In the genomic region with DNA sequence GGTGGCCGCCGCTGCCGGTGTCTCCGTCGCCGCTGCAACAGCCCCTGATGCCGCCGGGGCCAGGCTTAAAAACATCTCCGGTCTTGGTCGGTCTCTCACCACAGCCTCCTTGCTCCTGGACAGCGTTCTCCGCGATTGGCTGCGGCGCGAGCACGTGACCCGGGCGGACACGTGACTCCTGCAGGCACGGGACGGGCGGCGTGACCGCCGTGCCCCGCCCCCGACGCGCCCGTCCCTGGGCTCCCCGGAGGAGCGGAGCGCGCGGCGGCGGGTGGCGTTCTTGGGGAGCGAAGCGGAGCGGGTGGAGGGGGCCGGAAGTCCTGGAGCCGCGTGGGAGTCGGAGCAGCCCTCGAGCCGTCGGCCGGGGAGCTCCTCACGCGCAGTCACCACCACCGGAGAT, we compare ENCODE assay signal across 8 mouse cellular contexts. TPM values are rescaled to one million over a fixed set of nuclear protein-coding genes. Genes with fewer than 3 reads are reported as not detected.
DNase-seq lines count a peak whose midpoint lies in the region; ATAC-seq and TF ChIP-seq lines count a peak whose summit lies in the region.

TSS of gene Ankrd12 (minus strand) at position 156 of the 400 bp plus-strand sequence.

- peaks cover 37% of the 10 kb centered on the region for H3K36me3 ChIP-seq in heart, embryonic 13.5 days
- H3K36me3 ChIP-seq in liver, embryonic 11.5 days (ENCODE audit: control insufficient read depth, insufficient read depth, low read length), result peaks cover 11% of the 10 kb centered on the region; the same call in 1 of the 2 replicates
- peaks cover 17% of the 10 kb centered on the region for H3K36me3 ChIP-seq in myocyte (ENCODE audit: control insufficient read depth, insufficient read depth)

- H3K27me3 ChIP-seq in heart, embryonic 13.5 days (replicated peaks), result no peaks in the 10 kb centered on the region
- H3K27me3 ChIP-seq in liver, embryonic 11.5 days (replicated peaks; ENCODE audit: control insufficient read depth, insufficient read depth, low read length), result no peaks in the 10 kb centered on the region
- no peaks in the 10 kb centered on the region for H3K27me3 ChIP-seq in myocyte (ENCODE audit: control insufficient read depth, insufficient read depth, insufficient read length)

- ATAC-seq in CD4-positive, CD25-positive, alpha-beta regulatory T cell, adult 4 months, result peak; percentile 71
- ATAC-seq in erythroid progenitor cell, adult 5-6 weeks (replicated peaks; ENCODE audit: low FRiP score, poor library complexity, severe bottlenecking), result peak; percentile 92
- ATAC-seq in heart, embryonic 13.5 days (ENCODE audit: extremely low read depth, insufficient number of reproducible peaks, low FRiP score, low TSS enrichment), result peak; percentile 97
- peak; percentile 98 for ATAC-seq in liver, embryonic 11.5 days (replicated peaks; ENCODE audit: low FRiP score)

- H3K4me1 ChIP-seq in brown adipose tissue, adult 24 weeks (ENCODE audit: control insufficient read depth, insufficient read depth, insufficient read length, low read length), result peaks cover 3% of the 10 kb centered on the region; the same call in 1 of the 2 replicates
- H3K4me1 ChIP-seq in heart, embryonic 13.5 days, result peaks cover 20% of the 10 kb centered on the region
- peaks cover 8% of the 10 kb centered on the region; the same call in 1 of the 2 replicates for H3K4me1 ChIP-seq in liver, embryonic 11.5 days (replicated peaks; ENCODE audit: control insufficient read depth, insufficient read depth, low read length)

- H3K4me2 ChIP-seq in heart, embryonic 13.5 days, result peak within 1 kb of the TSS; percentile 86
- peak within 1 kb of the TSS; percentile 95 for H3K4me2 ChIP-seq in liver, embryonic 11.5 days
- H3K4me2 ChIP-seq in myocyte (ENCODE audit: low read depth), result peak within 1 kb of the TSS; percentile 89

- peak within 1 kb of the TSS; percentile 91 for H3K4me3 ChIP-seq in brown adipose tissue, adult 24 weeks (ENCODE audit: insufficient read depth, low read depth, low read length)
- peak within 1 kb of the TSS; percentile 95 for H3K4me3 ChIP-seq in heart, embryonic 13.5 days
- H3K4me3 ChIP-seq in liver, embryonic 11.5 days (ENCODE audit: low read depth, low read length), result peak within 1 kb of the TSS; percentile 98
- peak within 1 kb of the TSS; percentile 45 for H3K4me3 ChIP-seq in myocyte

- WGBS in heart, embryonic 13.5 days, result under 1% methylated on average over 53 of the region's 53 CpGs
- under 1% methylated on average over 51 of the region's 53 CpGs for WGBS in liver, embryonic 11.5 days

- peak; percentile 73 for TF ChIP-seq POLR2A in myocyte (IDR thresholded peaks at IDR 0.05; ENCODE audit: insufficient read length, low read depth)

- H3K9ac ChIP-seq in heart, embryonic 13.5 days, result peak within 1 kb of the TSS; percentile 92
- H3K9ac ChIP-seq in liver, embryonic 11.5 days (ENCODE audit: low read depth, low read length), result peak within 1 kb of the TSS; percentile 77

- peak; percentile 98 for DNase-seq in kidney, postnatal 10 days
- DNase-seq in liver, embryonic 11.5 days (ENCODE audit: low spot score), result peak; percentile 95
- peak; percentile 94 to 96 for DNase-seq in spleen, postnatal 4 days (ENCODE audit: low spot score in 2 of 2)

- H3K79me2 ChIP-seq in myocyte (ENCODE audit: control insufficient read depth, insufficient read depth), result peaks cover 38% of the 10 kb centered on the region

- H3ac ChIP-seq in myocyte (ENCODE audit: control insufficient read depth, insufficient read length), result peak within 1 kb of the TSS; percentile 83

- peak within 1 kb of the TSS; percentile 69 for H3K27ac ChIP-seq in brown adipose tissue, adult 24 weeks (replicated peaks; ENCODE audit: low read depth, low read length)
- peak within 1 kb of the TSS; percentile 94 for H3K27ac ChIP-seq in heart, embryonic 13.5 days (replicated peaks)
- H3K27ac ChIP-seq in liver, embryonic 11.5 days (ENCODE audit: low read depth, low read length), result peak within 1 kb of the TSS; percentile 85

- H3K9me3 ChIP-seq in heart, embryonic 13.5 days, result no peaks in the 10 kb centered on the region
- no peaks in the 10 kb centered on the region for H3K9me3 ChIP-seq in liver, embryonic 11.5 days (ENCODE audit: control insufficient read depth, low read length)

TF ChIP-seq in myocyte, 11 proteins besides CTCF, POLR2A, EP300 and RAD21:
- TF ChIP-seq TCF12 (IDR thresholded peaks at IDR 0.05; ENCODE audit: insufficient read depth, poor library complexity, severe bottlenecking), result no peak
- no peak for TF ChIP-seq TCF3 (IDR thresholded peaks at IDR 0.05; ENCODE audit: insufficient read length, low read depth)
- no peak for TF ChIP-seq MAX (IDR thresholded peaks at IDR 0.05; ENCODE audit: low read depth)
- TF ChIP-seq REST (IDR thresholded peaks at IDR 0.05; ENCODE audit: insufficient read depth, insufficient read length), result no peak
- no peak for TF ChIP-seq CEBPB (IDR thresholded peaks at IDR 0.05; ENCODE audit: insufficient read depth, poor library complexity, severe bottlenecking)
- no peak for TF ChIP-seq SRF (IDR thresholded peaks at IDR 0.05; ENCODE audit: control insufficient read depth, insufficient read length, low read depth)
- peak; percentile 70 for TF ChIP-seq POLR2AphosphoS2 (IDR thresholded peaks at IDR 0.05; ENCODE audit: insufficient read length, low read depth)
- no peak for TF ChIP-seq MYOD1 (IDR thresholded peaks at IDR 0.05; ENCODE audit: control insufficient read depth in 1 of 3, insufficient read length in 2 of 3, low read depth in 2 of 3)
- peak; percentile 95 for TF ChIP-seq USF1 (IDR thresholded peaks at IDR 0.05; ENCODE audit: low read depth)
- TF ChIP-seq MYOG (IDR thresholded peaks at IDR 0.05; ENCODE audit: control insufficient read depth in 1 of 3, insufficient read depth in 1 of 3, insufficient read length in 2 of 3, low read depth in 2 of 3), result no peak
- no peak for TF ChIP-seq E2F4 (IDR thresholded peaks at IDR 0.05; ENCODE audit: insufficient read depth)

RNA-seq across cellular contexts. Expression of gene Ankrd12, which starts in this region (rescaled TPM):
- 100 to 1,000 TPM; 149 to 151 TPM for polyA plus RNA-seq in CD4-positive, CD25-positive, alpha-beta regulatory T cell, adult 4 months (2017; shearing (Covaris generic))
- polyA plus RNA-seq in brown adipose tissue, adult 24 weeks (2012; ENCODE audit: insufficient read depth, insufficient read length, missing spikeins), result 10.0 and 10.5 TPM in 2 replicates
- 31.9 and 43.2 TPM in 2 replicates for total RNA-seq in erythroid progenitor cell, adult 5-6 weeks (2015; ENCODE audit: low replicate concordance)
- 50.1 and 55.8 TPM in 2 replicates for total RNA-seq in erythroid progenitor cell, adult 5-6 weeks (2017; ENCODE audit: low replicate concordance)
- polyA plus RNA-seq in heart, embryonic 13.5 days (2015; fragmentation: Nextera tagmentation; extraction: Ambion mirVana), result 15.2 and 16.1 TPM in 2 replicates
- 12.5 and 15.3 TPM in 2 replicates for polyA plus RNA-seq in liver, embryonic 11.5 days (2014; fragmentation: Nextera tagmentation; extraction: Ambion mirVana)
- polyA plus RNA-seq in myocyte (2012; fragmentation: generic; extraction: Trizol), result 2.7 TPM

Comparison
In these comparisons a context has a peak if more than half of its experiments do, and no peak if none do; other contexts are left out.
1. Peak in every context shown above with its lines: DNase-seq, ATAC-seq, H3K4me3 ChIP-seq and H3K27ac ChIP-seq.
2. H3K4me3 ChIP-seq: peak in every context shown above with its lines; median percentile 98 in liver, embryonic 11.5 days; 95 in heart, embryonic 13.5 days; 91 in brown adipose tissue, adult 24 weeks; 45 in myocyte.